Mouse (Mus musculus) embryo, embryonic 10.5 days (tissue): ENCODE measurements around the gene Olfr589.
A peak's percentile ranks its signal among the peaks of the same experiment; 100 is the strongest.
"Not testable (repeated sequence)": the region's sequence is repeated elsewhere in the genome, so short reads cannot be mapped to it uniquely, and the experiment has no call there.

Experiments
- DNase-seq: peaks from one replicate; pipeline ENCODE4 v3.0.0-alpha.2; 2015; ENCODE audit warnings: low spot score

Olfr589 gene

GRCm38 (mm10) chr7:103156256-103156655 lies at the start of gene Olfr589:
Gene Olfr589, minus strand, starts transcription at chr7:103156356.
- no peak for DNase-seq

- not testable (repeated sequence) for DNase-seq
Observed at GRCm38 (mm10) chr7:103184503-103184902, 28.3 kb upstream of the Olfr589 start, which contains the start of gene Olfr592. Gene Olfr592, plus strand, starts transcription at chr7:103184803.

GRCm38 (mm10) chr7:103178240-103178639 lies 22.1 kb upstream of the Olfr589 start, which contains the start of gene Olfr591:
Gene Olfr591, minus strand, starts transcription at chr7:103178340.
- DNase-seq, result no peak

- no peak for DNase-seq
Observed at GRCm38 (mm10) chr7:103169697-103170096, 13.5 kb upstream of the Olfr589 start.

- DNase-seq, result no peak
Observed at GRCm38 (mm10) chr7:103140579-103140978, 15.6 kb downstream of the Olfr589 start, which contains the start of gene Olfr588-ps1. Gene Olfr588-ps1, plus strand, starts transcription at chr7:103140879.

GRCm38 (mm10) chr7:103125538-103125937 lies 30.6 kb downstream of the Olfr589 start, which contains the start of gene Olfr586:
Gene Olfr586, minus strand, starts transcription at chr7:103125638.
- no peak for DNase-seq

GRCm38 (mm10) chr7:103119406-103119805 lies 36.8 kb downstream of the Olfr589 start:
- peak; percentile 12 for DNase-seq
